ENCODE assay signal across 6 mouse cellular contexts in the genomic region with DNA sequence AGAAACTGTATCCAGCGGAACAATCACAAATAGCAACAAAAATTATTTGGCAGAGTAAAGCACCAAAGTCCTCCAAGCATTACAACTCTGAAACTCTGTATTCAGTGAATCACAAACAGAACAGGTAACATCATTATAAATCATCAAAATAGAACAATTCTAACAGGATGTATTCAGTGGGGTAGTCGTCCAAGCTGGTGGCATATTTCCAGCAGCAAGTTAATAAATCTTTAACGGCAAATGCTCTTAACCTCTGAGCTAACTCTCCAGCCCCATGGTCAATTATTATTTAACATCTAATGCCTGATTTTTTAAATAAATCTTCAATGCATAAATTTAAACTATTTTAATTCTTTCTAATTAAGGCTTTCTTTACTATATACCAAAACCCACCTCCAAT. TPM values are rescaled to one million over a fixed set of nuclear protein-coding genes. Genes with fewer than 3 reads are reported as not detected.
"Had no signal": no experiment of that assay in that cellular context is flagged by ENCODE, and none has a peak within 500 bp of the region (broad histone marks: within the 10 kb centered on the region; RNA-seq: fewer than 3 reads in every experiment).

No protein-coding gene starts in this region.

RNA-seq across cellular contexts. Expression of a gene that starts 48.5 kb away (rescaled TPM):
- total RNA-seq: megakaryocyte progenitor cell, adult 5-6 weeks; monocyte, adult 5-6 weeks; neutrophil, adult 5-6 weeks had no signal
- polyA plus RNA-seq: macrophage; spleen, adult 2 months; testis, adult 2 months had no signal
